Mouse (Mus musculus): ENCODE results near the gene Rp2. TPM values are rescaled to one million over a fixed set of nuclear protein-coding genes. Genes with fewer than 3 reads are reported as not detected.
"Not testable (repeated sequence)": the region's sequence is repeated elsewhere in the genome, so short reads cannot be mapped to it uniquely, and the experiment has no call there.

The Rp2 gene
- polyA plus RNA-seq, 1 experiment from 2014 or later, result 18.2 TPM

GRCm38 (mm10) chrX:20379347-20380014 lies 15.2 kb downstream of the Rp2 start:
- H3K4me1 ChIP-seq (replicated peaks; ENCODE audit: control insufficient read depth, insufficient read depth, low read length), result no peaks in the 10 kb centered on the region
- 37% methylated on average over 7 of the region's 7 CpGs for WGBS
- ATAC-seq, result no peak
- no peak overlapping the region for H3K4me2 ChIP-seq (ENCODE audit: low read length)
- H3K36me3 ChIP-seq (ENCODE audit: control insufficient read depth, insufficient read depth), result peaks cover 3% of the 10 kb centered on the region; the same call in 1 of the 2 replicates
- H3K27me3 ChIP-seq (replicated peaks; ENCODE audit: control insufficient read depth, insufficient read depth, low read length), result no peaks in the 10 kb centered on the region
- no peaks in the 10 kb centered on the region for H3K9me3 ChIP-seq (ENCODE audit: control insufficient read depth, low read length)
- no peak overlapping the region for H3K4me3 ChIP-seq (replicated peaks; ENCODE audit: low read length)
- H3K27ac ChIP-seq (ENCODE audit: low read length), result no peak overlapping the region
- H3K9ac ChIP-seq (replicated peaks; ENCODE audit: low read depth, low read length), result no peak overlapping the region

GRCm38 (mm10) chrX:20382260-20382659 lies 18.0 kb downstream of the Rp2 start:
- no peak for ATAC-seq
- no peaks in the 10 kb centered on the region for H3K9me3 ChIP-seq (ENCODE audit: control insufficient read depth, low read length)
- WGBS, result 93% methylated on average over 6 of the region's 6 CpGs

GRCm38 (mm10) chrX:20387006-20387405 lies 22.7 kb downstream of the Rp2 start:
- no peak overlapping the region for H3K9ac ChIP-seq (replicated peaks; ENCODE audit: low read depth, low read length)
- H3K36me3 ChIP-seq (ENCODE audit: control insufficient read depth, insufficient read depth), result no peaks in the 10 kb centered on the region
- no peaks in the 10 kb centered on the region for H3K9me3 ChIP-seq (ENCODE audit: control insufficient read depth, low read length)
- no peak overlapping the region for H3K4me3 ChIP-seq (replicated peaks; ENCODE audit: low read length)
- H3K27me3 ChIP-seq (replicated peaks; ENCODE audit: control insufficient read depth, insufficient read depth, low read length), result no peaks in the 10 kb centered on the region
- H3K4me1 ChIP-seq (replicated peaks; ENCODE audit: control insufficient read depth, insufficient read depth, low read length), result no peaks in the 10 kb centered on the region
- no peak overlapping the region for H3K27ac ChIP-seq (ENCODE audit: low read length)
- ATAC-seq, result no peak
- 81% methylated on average over 3 of the region's 3 CpGs for WGBS
- H3K4me2 ChIP-seq (ENCODE audit: low read length), result no peak overlapping the region

More at GRCm38 (mm10) chrX:20382260-20382659, 18.0 kb downstream of the Rp2 start:
- H3K27ac ChIP-seq (ENCODE audit: low read length), result no peak overlapping the region
- no peaks in the 10 kb centered on the region for H3K27me3 ChIP-seq (replicated peaks; ENCODE audit: control insufficient read depth, insufficient read depth, low read length)
- peaks cover 3% of the 10 kb centered on the region; the same call in 1 of the 2 replicates for H3K36me3 ChIP-seq (ENCODE audit: control insufficient read depth, insufficient read depth)
- H3K9ac ChIP-seq (replicated peaks; ENCODE audit: low read depth, low read length), result no peak overlapping the region
- no peak overlapping the region for H3K4me2 ChIP-seq (ENCODE audit: low read length)
- H3K4me3 ChIP-seq (replicated peaks; ENCODE audit: low read length), result no peak overlapping the region
- H3K4me1 ChIP-seq (replicated peaks; ENCODE audit: control insufficient read depth, insufficient read depth, low read length), result no peaks in the 10 kb centered on the region

- not testable (repeated sequence) for H3K9ac ChIP-seq (replicated peaks; ENCODE audit: low read depth, low read length); H3K4me1 ChIP-seq (replicated peaks; ENCODE audit: control insufficient read depth, insufficient read depth, low read length); H3K36me3 ChIP-seq (ENCODE audit: control insufficient read depth, insufficient read depth); ATAC-seq; H3K4me2 ChIP-seq (ENCODE audit: low read length); H3K27me3 ChIP-seq (replicated peaks; ENCODE audit: control insufficient read depth, insufficient read depth, low read length); H3K9me3 ChIP-seq (ENCODE audit: control insufficient read depth, low read length); H3K4me3 ChIP-seq (replicated peaks; ENCODE audit: low read length); H3K27ac ChIP-seq (ENCODE audit: low read length)
- 92% methylated on average over 9 of the region's 9 CpGs for WGBS
These were observed 27.7 kb downstream of the Rp2 start for GRCm38 (mm10) chrX:20391964-20392363.

GRCm38 (mm10) chrX:20392942-20393341 lies 28.7 kb downstream of the Rp2 start:
- no peak for ATAC-seq
- 73% methylated on average over 3 of the region's 3 CpGs for WGBS

GRCm38 (mm10) chrX:20404068-20404467 lies 39.8 kb downstream of the Rp2 start:
- no peaks in the 10 kb centered on the region for H3K9me3 ChIP-seq (ENCODE audit: control insufficient read depth, low read length)
- 79% methylated on average over 4 of the region's 4 CpGs for WGBS
- H3K27me3 ChIP-seq (replicated peaks; ENCODE audit: control insufficient read depth, insufficient read depth, low read length), result no peaks in the 10 kb centered on the region
- no peaks in the 10 kb centered on the region for H3K4me1 ChIP-seq (replicated peaks; ENCODE audit: control insufficient read depth, insufficient read depth, low read length)
- no peaks in the 10 kb centered on the region for H3K36me3 ChIP-seq (ENCODE audit: control insufficient read depth, insufficient read depth)
- H3K4me3 ChIP-seq (replicated peaks; ENCODE audit: low read length), result no peak overlapping the region
- no peak overlapping the region for H3K4me2 ChIP-seq (ENCODE audit: low read length)
- no peak overlapping the region for H3K9ac ChIP-seq (replicated peaks; ENCODE audit: low read depth, low read length)
- H3K27ac ChIP-seq (ENCODE audit: low read length), result no peak overlapping the region
- ATAC-seq, result no peak

More at GRCm38 (mm10) chrX:20392942-20393341, 28.7 kb downstream of the Rp2 start:
- H3K9me3 ChIP-seq (ENCODE audit: control insufficient read depth, low read length), result no peaks in the 10 kb centered on the region
- H3K27ac ChIP-seq (ENCODE audit: low read length), result no peak overlapping the region
- H3K4me2 ChIP-seq (ENCODE audit: low read length), result no peak overlapping the region
- H3K4me3 ChIP-seq (replicated peaks; ENCODE audit: low read length), result no peak overlapping the region
- no peaks in the 10 kb centered on the region for H3K4me1 ChIP-seq (replicated peaks; ENCODE audit: control insufficient read depth, insufficient read depth, low read length)
- H3K27me3 ChIP-seq (replicated peaks; ENCODE audit: control insufficient read depth, insufficient read depth, low read length), result no peaks in the 10 kb centered on the region
- no peak overlapping the region for H3K9ac ChIP-seq (replicated peaks; ENCODE audit: low read depth, low read length)
- H3K36me3 ChIP-seq (ENCODE audit: control insufficient read depth, insufficient read depth), result no peaks in the 10 kb centered on the region

GRCm38 (mm10) chrX:20406909-20407308 lies 42.6 kb downstream of the Rp2 start:
- Histone ChIP-seq H3K4me3 (replicated peaks; ENCODE audit: low read length) (no peak overlapping the region), H3K9me3 (ENCODE audit: control insufficient read depth, low read length) (no peaks in the 10 kb centered on the region), H3K9ac (replicated peaks; ENCODE audit: low read depth, low read length) (no peak overlapping the region), H3K36me3 (ENCODE audit: control insufficient read depth, insufficient read depth) (no peaks in the 10 kb centered on the region), H3K4me2 (ENCODE audit: low read length) (no peak overlapping the region), H3K27ac (ENCODE audit: low read length) (no peak overlapping the region), H3K4me1 (replicated peaks; ENCODE audit: control insufficient read depth, insufficient read depth, low read length) (no peaks in the 10 kb centered on the region), H3K27me3 (replicated peaks; ENCODE audit: control insufficient read depth, insufficient read depth, low read length) (no peaks in the 10 kb centered on the region)
- no peak for ATAC-seq
- 96% methylated on average over 2 of the region's 2 CpGs for WGBS

- no peaks in the 10 kb centered on the region for H3K4me1 ChIP-seq (replicated peaks; ENCODE audit: control insufficient read depth, insufficient read depth, low read length)
- H3K36me3 ChIP-seq (ENCODE audit: control insufficient read depth, insufficient read depth), result no peaks in the 10 kb centered on the region
- H3K9ac ChIP-seq (replicated peaks; ENCODE audit: low read depth, low read length), result no peak overlapping the region
- H3K4me3 ChIP-seq (replicated peaks; ENCODE audit: low read length), result no peak overlapping the region
- ATAC-seq, result no peak
- no peaks in the 10 kb centered on the region for H3K9me3 ChIP-seq (ENCODE audit: control insufficient read depth, low read length)
- H3K27ac ChIP-seq (ENCODE audit: low read length), result no peak overlapping the region
- no peaks in the 10 kb centered on the region for H3K27me3 ChIP-seq (replicated peaks; ENCODE audit: control insufficient read depth, insufficient read depth, low read length)
- 61% methylated on average over 2 of the region's 2 CpGs for WGBS
- H3K4me2 ChIP-seq (ENCODE audit: low read length), result no peak overlapping the region
These were observed 43.4 kb downstream of the Rp2 start for GRCm38 (mm10) chrX:20407676-20408075.

- H3K4me3 ChIP-seq (replicated peaks; ENCODE audit: low read length), result no peak overlapping the region
- 89% methylated on average over 4 of the region's 4 CpGs for WGBS
- H3K9me3 ChIP-seq (ENCODE audit: control insufficient read depth, low read length), result no peaks in the 10 kb centered on the region
- ATAC-seq, result no peak
- no peak overlapping the region for H3K4me2 ChIP-seq (ENCODE audit: low read length)
- no peak overlapping the region for H3K27ac ChIP-seq (ENCODE audit: low read length)
- H3K27me3 ChIP-seq (replicated peaks; ENCODE audit: control insufficient read depth, insufficient read depth, low read length), result no peaks in the 10 kb centered on the region
- H3K36me3 ChIP-seq (ENCODE audit: control insufficient read depth, insufficient read depth), result no peaks in the 10 kb centered on the region
- no peak overlapping the region for H3K9ac ChIP-seq (replicated peaks; ENCODE audit: low read depth, low read length)
- peaks cover 7% of the 10 kb centered on the region for H3K4me1 ChIP-seq (replicated peaks; ENCODE audit: control insufficient read depth, insufficient read depth, low read length)
These were observed 47.1 kb downstream of the Rp2 start for GRCm38 (mm10) chrX:20411382-20411781.

GRCm38 (mm10) chrX:20412221-20412620 lies 47.9 kb downstream of the Rp2 start:
- ATAC-seq, result no peak
- WGBS, result 86% methylated on average over 3 of the region's 3 CpGs
- H3K27me3 ChIP-seq (replicated peaks; ENCODE audit: control insufficient read depth, insufficient read depth, low read length), result no peaks in the 10 kb centered on the region

More at GRCm38 (mm10) chrX:20412221-20412620, 47.9 kb downstream of the Rp2 start:
- Histone ChIP-seq H3K36me3 (ENCODE audit: control insufficient read depth, insufficient read depth) (no peaks in the 10 kb centered on the region), H3K9me3 (ENCODE audit: control insufficient read depth, low read length) (no peaks in the 10 kb centered on the region), H3K4me2 (ENCODE audit: low read length) (no peak overlapping the region), H3K27ac (ENCODE audit: low read length) (no peak overlapping the region), H3K4me1 (replicated peaks; ENCODE audit: control insufficient read depth, insufficient read depth, low read length) (peaks cover 7% of the 10 kb centered on the region), H3K4me3 (replicated peaks; ENCODE audit: low read length) (no peak overlapping the region), H3K9ac (replicated peaks; ENCODE audit: low read depth, low read length) (no peak overlapping the region)

Data from forebrain, embryonic 16.5 days (tissue).